Mouse (Mus musculus) erythroblast, adult 5-6 weeks (primary cell): ENCODE results near the gene Pan3. TPM values are rescaled to one million over a fixed set of nuclear protein-coding genes. Genes with fewer than 3 reads are reported as not detected.

ENCODE experiments used
- ATAC-seq: replicated peaks from 2 replicates; pipeline ENCODE4 v1.8.0; 2016; ENCODE audit warnings: moderate number of reproducible peaks, mild to moderate bottlenecking, moderate TSS enrichment, inconsistent platforms; ENCODE audit not compliant: poor library complexity, low FRiP score, severe bottlenecking
- total RNA-seq, 2 experiments: library from RNA; stranded (forward) in 1 of 2; stranded (reverse) in 1 of 2; fragments of 150-400 nt in 1 of 2; fragments of 200-764, 138-1000 nt in 1 of 2; gene quantifications; 2 replicates each; pipeline versions ENCODE4 v1.2.3 to v1.2.4; 2015 to 2017; ENCODE audit warnings: low replicate concordance in 2 of 2

Gene Pan3
- total RNA-seq, 2 experiments from 2014 or later, result 228 to 263 TPM

DNA sequence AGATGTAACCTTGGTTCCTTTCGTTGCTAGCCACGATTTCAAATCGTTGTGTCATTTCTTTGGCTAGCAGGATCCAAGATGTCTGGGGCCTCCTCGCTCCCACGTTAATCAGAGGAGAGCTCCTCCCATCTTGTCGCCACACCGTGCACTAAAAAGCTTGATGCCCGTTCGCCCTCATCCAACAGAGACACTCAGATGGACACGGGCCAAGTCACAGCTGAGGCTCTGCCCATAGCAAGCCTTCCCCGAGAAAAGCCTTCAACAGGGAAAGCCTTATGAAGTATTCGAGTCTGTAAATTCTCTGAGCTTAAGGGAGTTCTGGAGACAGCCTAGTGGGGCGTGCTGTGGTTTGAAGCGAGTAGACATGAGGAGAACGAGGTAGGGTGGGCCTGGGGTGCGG, 167.9 kb downstream of the Pan3 start:
- no peak for ATAC-seq

Other genes with a start within 250 kb of the Pan3 start
- not detected in 2 replicates for gene Gsx1, start 241.5 kb upstream of the Pan3 start, total RNA-seq (2015; ENCODE audit: low replicate concordance)
- gene Gsx1, start 241.5 kb upstream of the Pan3 start, total RNA-seq (2017; ENCODE audit: low replicate concordance), result not detected in 2 replicates
- gene Pdx1, start 160.2 kb upstream of the Pan3 start, total RNA-seq (2015; ENCODE audit: low replicate concordance), result not detected in 2 replicates
- not detected in 2 replicates for gene Pdx1, start 160.2 kb upstream of the Pan3 start, total RNA-seq (2017; ENCODE audit: low replicate concordance)
- not detected in 2 replicates for gene Cdx2, start 122.9 kb upstream of the Pan3 start, total RNA-seq (2015; ENCODE audit: low replicate concordance)
- gene Cdx2, start 122.9 kb upstream of the Pan3 start, total RNA-seq (2017; ENCODE audit: low replicate concordance), result not detected in 2 replicates
- gene Urad, start 107.7 kb upstream of the Pan3 start, total RNA-seq (2015; ENCODE audit: low replicate concordance), result not detected in 2 replicates
- gene Urad, start 107.7 kb upstream of the Pan3 start, total RNA-seq (2017; ENCODE audit: low replicate concordance), result not detected in 2 replicates
- gene Flt3, start 29.7 kb upstream of the Pan3 start, total RNA-seq (2015; ENCODE audit: low replicate concordance), result 0.84 and 1.9 TPM in 2 replicates
- gene Flt3, start 29.7 kb upstream of the Pan3 start, total RNA-seq (2017; ENCODE audit: low replicate concordance), result 2.8 and 4.7 TPM in 2 replicates